Mouse (Mus musculus) bone marrow macrophage, adult 2 months (primary cell): Measurements from ENCODE around the gene Otub1.

ENCODE experiments used
- CTCF ChIP-seq: IDR thresholded peaks from 2 replicates; pipeline ENCODE4 v1.5.1; 2012; ENCODE audit warnings: low read depth, mild to moderate bottlenecking, low read length, moderate library complexity
- POLR2A ChIP-seq: IDR thresholded peaks from 2 replicates; pipeline ENCODE4 v1.6.1; 2012; ENCODE audit warnings: mild to moderate bottlenecking, low read depth, low read length, borderline replicate concordance

- TF ChIP-seq POLR2A (no peak), CTCF (no peak)
Measured at GRCm38 (mm10) chr19:7189026-7189425, 17.1 kb downstream of the Otub1 start.
